Mouse (Mus musculus) intestine, postnatal 0 days (tissue): ENCODE measurements around the gene Ltb4r2. TPM values are rescaled to one million over a fixed set of nuclear protein-coding genes. Genes with fewer than 3 reads are reported as not detected.
A peak's percentile ranks its signal among the peaks of the same experiment; 100 is the strongest.

Experiments
- ATAC-seq: fragments of 200-750 bp; cut with Nextera tagmentation; 2 replicates; pipeline ENCODE4 v1.8.0; 2017; ENCODE audit warnings: mild to moderate bottlenecking, moderate TSS enrichment, moderate library complexity
- H3K27ac ChIP-seq: fragments of 300-500 bp; sonication (generic); 2 replicates; pipeline ENCODE4 v1.5.1; 2014; ENCODE audit warnings: mild to moderate bottlenecking, low read depth, low read length, moderate library complexity
- H3K27me3 ChIP-seq: fragments of 300-500 bp; sonication (generic); replicated peaks from 2 replicates; pipeline ENCODE4 v1.6.1; 2014; ENCODE audit warnings: low read length, mixed read lengths; ENCODE audit not compliant: control insufficient read depth, insufficient read depth
- H3K36me3 ChIP-seq: fragments of 300-500 bp; sonication (generic); 2 replicates; pipeline ENCODE4 v1.6.1; 2014; ENCODE audit warnings: mild to moderate bottlenecking, moderate library complexity; ENCODE audit not compliant: control insufficient read depth, insufficient read depth
- H3K4me1 ChIP-seq: fragments of 300-500 bp; sonication (generic); replicated peaks from 2 replicates; pipeline ENCODE4 v1.6.1; 2014; ENCODE audit warnings: antibody characterized with exemption, low read length, mixed read lengths; ENCODE audit not compliant: control insufficient read depth, insufficient read depth
- H3K4me2 ChIP-seq: fragments of 300-500 bp; sonication (generic); replicated peaks from 2 replicates; pipeline ENCODE4 v1.6.1; 2014; ENCODE audit warnings: low read depth, mild to moderate bottlenecking, moderate library complexity
- H3K4me3 ChIP-seq: fragments of 300-500 bp; sonication (generic); 2 replicates; pipeline ENCODE4 v1.5.1; 2014; ENCODE audit warnings: low read depth, low read length
- H3K9ac ChIP-seq: fragments of 300-500 bp; sonication (generic); 2 replicates; pipeline ENCODE4 v1.6.1; 2014; ENCODE audit warnings: mild to moderate bottlenecking, low read depth, low read length
- H3K9me3 ChIP-seq: fragments of 300-500 bp; sonication (generic); 2 replicates; pipeline ENCODE4 v1.6.1; 2016; ENCODE audit warnings: mixed run types; ENCODE audit not compliant: control insufficient read depth
- CTCF ChIP-seq: sonication (generic); IDR thresholded peaks from 2 replicates; pipeline ENCODE4 v1.5.1; 2016; ENCODE audit warnings: low read depth, mild to moderate bottlenecking, control low read depth, antibody characterized with exemption, moderate library complexity
- WGBS: fragments of 180-500 bp; shearing (Covaris S2); extraction: QIAGEN DNeasy Blood & Tissue Kit; methylation state at CpG from one replicate; pipeline ENCODE4 v1.1.7; 2014; 5-methylcytosine and 5-hydroxymethylcytosine counted together
- polyA plus RNA-seq: library from polyadenylated mRNA; unstranded; fragments of >200 nt; fragmentation: Nextera tagmentation; extraction: Ambion mirVana; gene quantifications from 2 replicates; pipeline ENCODE4 v1.2.1, GENCODE M21; 2015

Ltb4r2 gene
- polyA plus RNA-seq, 1 experiment from 2014 or later: 9.0 TPM

GRCm38 (mm10) chr14:55762001-55762821 is 983 bp downstream of the Ltb4r2 start:
- no peak overlapping the region for H3K27ac ChIP-seq
- H3K27me3 ChIP-seq: peaks cover 9% of the 10 kb centered on the region; the same call in 1 of the 2 replicates
- 1% methylated on average over 69 of the region's 77 CpGs for WGBS
- ATAC-seq: no peak
- peak overlapping the region; percentile 50 for H3K9ac ChIP-seq
- H3K9me3 ChIP-seq: no peaks in the 10 kb centered on the region
- H3K4me2 ChIP-seq: peak overlapping the region; percentile 89
- H3K4me3 ChIP-seq: peak overlapping the region; percentile 46
- no peaks in the 10 kb centered on the region for H3K36me3 ChIP-seq
- TF ChIP-seq CTCF: peak; percentile 52
- peaks cover 3% of the 10 kb centered on the region; the same call in 1 of the 2 replicates for H3K4me1 ChIP-seq

DNA sequence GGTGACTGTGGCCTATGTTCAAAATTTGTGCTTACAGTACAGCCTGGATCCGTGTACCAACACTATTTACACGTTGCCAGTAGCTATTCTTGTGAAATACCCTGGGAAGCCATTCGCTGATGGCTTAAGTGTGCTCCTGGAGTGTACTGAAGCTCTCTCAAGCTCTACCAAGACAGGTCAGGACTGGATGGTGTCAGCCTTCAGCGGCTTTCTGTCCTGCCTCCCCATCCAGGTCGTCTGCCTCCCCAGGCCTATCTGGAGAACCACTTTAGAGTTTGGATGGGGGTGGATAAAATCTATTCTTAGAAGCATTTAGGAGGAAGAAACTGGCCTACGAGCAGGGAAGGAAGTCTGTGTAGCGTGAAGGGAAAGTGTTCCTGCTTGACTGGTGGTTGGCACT is 1.9 kb downstream of the Ltb4r2 start:
- Histone ChIP-seq H3K4me3 (no peak overlapping the region), H3K27ac (no peak overlapping the region), H3K9ac (no peak overlapping the region), H3K36me3 (no peaks in the 10 kb centered on the region), H3K27me3 (peaks cover 9% of the 10 kb centered on the region; the same call in 1 of the 2 replicates), H3K4me1 (peaks cover 5% of the 10 kb centered on the region; the same call in 1 of the 2 replicates), H3K4me2 (no peak overlapping the region), H3K9me3 (no peaks in the 10 kb centered on the region)
- TF ChIP-seq CTCF: no peak
- ATAC-seq: no peak
- WGBS: 59% methylated on average over 7 of the region's 7 CpGs

GRCm38 (mm10) chr14:55765696-55766095 is 4.5 kb downstream of the Ltb4r2 start, which contains the start of gene Ltb4r1:
Gene Ltb4r1 (plus strand): TSS chr14:55765962.
- no peak within 1 kb of the TSS for H3K9ac ChIP-seq
- ATAC-seq: no peak
- H3K27ac ChIP-seq: no peak within 1 kb of the TSS
- no peaks in the 10 kb centered on the region for H3K9me3 ChIP-seq
- WGBS: 72% methylated on average over 4 of the region's 4 CpGs
- no peak for TF ChIP-seq CTCF
- no peaks in the 10 kb centered on the region for H3K36me3 ChIP-seq
- peaks cover 9% of the 10 kb centered on the region; the same call in 1 of the 2 replicates for H3K27me3 ChIP-seq
- H3K4me2 ChIP-seq: no peak within 1 kb of the TSS
- no peak within 1 kb of the TSS for H3K4me3 ChIP-seq
- peaks cover 6% of the 10 kb centered on the region; the same call in 1 of the 2 replicates for H3K4me1 ChIP-seq

GRCm38 (mm10) chr14:55767519-55768414 is 6.5 kb downstream of the Ltb4r2 start:
- H3K27ac ChIP-seq: no peak overlapping the region

DNA sequence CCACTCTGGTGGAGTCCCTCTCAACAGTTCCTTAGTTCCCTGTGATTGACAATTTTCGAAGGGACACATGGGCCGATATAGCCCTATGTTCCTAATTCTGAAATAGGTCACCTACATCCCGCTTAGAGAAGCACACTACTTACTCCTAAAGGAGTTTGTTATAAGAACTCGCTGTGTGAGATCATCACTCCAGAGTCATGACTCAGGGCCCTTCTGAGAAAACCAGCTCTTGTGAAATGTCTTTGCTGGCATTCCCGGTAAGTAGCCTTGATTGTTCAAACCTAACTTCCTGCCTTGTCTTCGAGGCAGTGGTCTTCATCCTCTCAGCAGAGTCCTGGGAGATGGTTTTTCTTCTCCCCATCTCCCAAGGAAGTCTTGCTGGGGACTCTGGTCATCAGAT is 7.3 kb downstream of the Ltb4r2 start:
- H3K27me3 ChIP-seq: peaks cover 5% of the 10 kb centered on the region; the same call in 1 of the 2 replicates
- H3K4me3 ChIP-seq: no peak overlapping the region
- H3K9me3 ChIP-seq: no peaks in the 10 kb centered on the region
- no peak overlapping the region for H3K4me2 ChIP-seq
- H3K4me1 ChIP-seq: 0 out of 2 replicates have a peak, but pooled peaks cover 3% of the 10 kb centered on the region
- H3K36me3 ChIP-seq: no peaks in the 10 kb centered on the region
- ATAC-seq: no peak
- no peak overlapping the region for H3K9ac ChIP-seq
- 83% methylated on average over 6 of the region's 6 CpGs for WGBS
- TF ChIP-seq CTCF: no peak
- no peak overlapping the region for H3K27ac ChIP-seq

More at GRCm38 (mm10) chr14:55767519-55768414, 6.5 kb downstream of the Ltb4r2 start:
- H3K4me1 ChIP-seq: 0 out of 2 replicates have a peak, but pooled peaks cover 3% of the 10 kb centered on the region
- H3K36me3 ChIP-seq: no peaks in the 10 kb centered on the region
- 12% methylated on average over 52 of the region's 52 CpGs for WGBS
- peak; percentile 81 for TF ChIP-seq CTCF
- peak overlapping the region; percentile 65 for H3K4me2 ChIP-seq
- peak; percentile 56 for ATAC-seq
- H3K4me3 ChIP-seq: peak overlapping the region; percentile 27
- H3K9ac ChIP-seq: no peak overlapping the region; the same call in 1 of the 2 replicates
- H3K27me3 ChIP-seq: peaks cover 5% of the 10 kb centered on the region; the same call in 1 of the 2 replicates
- H3K9me3 ChIP-seq: no peaks in the 10 kb centered on the region
